Mouse (Mus musculus) liver, adult 2 months (tissue): ENCODE results near the gene 4930407I10Rik.

ENCODE experiments used
- CTCF ChIP-seq: fragments of 200-500 bp; IDR thresholded peaks from 2 replicates; pipeline ENCODE4 v1.5.1; 2011; ENCODE audit warnings: low read depth, low read length, control low read depth
- POLR2A ChIP-seq: fragments of 200-500 bp; IDR thresholded peaks from 2 replicates; pipeline ENCODE4 v1.6.1; 2011; ENCODE audit warnings: low read length, control low read depth; ENCODE audit not compliant: insufficient read depth; ENCODE audit errors: extremely low read depth

- no peak for TF ChIP-seq CTCF
- no peak for TF ChIP-seq POLR2A
These were observed 26.6 kb upstream of the 4930407I10Rik start for GRCm38 (mm10) chr15:82032386-82032785.
